Mouse (Mus musculus) left cerebral cortex, postnatal 25 days (tissue): ENCODE measurements at regions not wholly inside any gene's neighbourhood (a gene's known extent, or its start where the extent isn't known, plus 50 kb on each side); places are given as distances from the start of the nearest gene placed in this dataset.

Experiments
- DNase-seq, 2 experiments: peaks; one replicate each; pipeline ENCODE4 v3.0.0; 2022; ENCODE audit warnings: low spot score in 2 of 2, mixed read lengths in 1 of 2
- intact Hi-C: fragments of 180-260 bp; cut with DNase I; formaldehyde crosslinking; loops from one replicate; pipeline ENCODE4 v1.15.1; 2025

DNA sequence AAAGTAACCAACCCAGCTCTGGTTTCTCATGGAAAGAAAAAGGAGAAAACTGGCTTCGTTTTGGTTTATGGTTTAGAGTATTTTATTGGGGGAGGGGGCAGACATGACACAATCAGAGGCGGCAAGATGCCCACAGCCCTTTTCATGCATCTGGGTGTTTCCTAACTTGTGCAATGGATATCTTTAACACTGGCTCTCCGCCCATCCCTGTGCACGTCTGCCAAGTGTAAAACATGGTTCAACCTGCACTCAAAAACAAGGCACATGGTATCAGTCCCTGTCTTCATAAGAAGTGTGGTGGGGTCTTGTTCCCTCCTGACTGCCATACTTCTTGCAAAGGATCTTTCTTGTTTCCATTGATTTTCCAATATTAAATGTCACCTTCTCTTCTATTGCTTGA is 310.6 kb downstream of the Wdr11 start:
- intact Hi-C loops, result no loop called here
- DNase-seq, result no peak

DNA sequence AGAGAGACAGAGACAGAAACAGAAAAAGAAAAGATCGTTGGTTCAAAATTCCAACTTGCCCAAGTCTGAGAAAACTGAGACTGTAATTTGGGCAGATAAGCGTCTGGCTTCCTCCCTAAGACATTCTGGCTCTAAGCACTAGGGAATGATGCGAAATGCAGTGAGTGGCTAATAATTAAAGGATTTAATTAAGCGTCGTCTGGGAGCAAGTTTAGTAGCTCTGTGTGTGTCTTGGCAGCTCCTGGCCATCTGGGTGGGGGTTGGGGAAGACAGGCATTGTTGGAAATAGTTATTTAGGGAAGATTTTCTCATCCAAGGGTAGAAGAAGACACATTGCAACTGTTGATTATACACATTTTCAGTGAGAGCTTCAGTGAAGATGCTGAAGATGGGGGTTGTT is 311.5 kb downstream of the Wdr11 start:
- no peak for DNase-seq
- intact Hi-C loops, result no loop called here

DNA sequence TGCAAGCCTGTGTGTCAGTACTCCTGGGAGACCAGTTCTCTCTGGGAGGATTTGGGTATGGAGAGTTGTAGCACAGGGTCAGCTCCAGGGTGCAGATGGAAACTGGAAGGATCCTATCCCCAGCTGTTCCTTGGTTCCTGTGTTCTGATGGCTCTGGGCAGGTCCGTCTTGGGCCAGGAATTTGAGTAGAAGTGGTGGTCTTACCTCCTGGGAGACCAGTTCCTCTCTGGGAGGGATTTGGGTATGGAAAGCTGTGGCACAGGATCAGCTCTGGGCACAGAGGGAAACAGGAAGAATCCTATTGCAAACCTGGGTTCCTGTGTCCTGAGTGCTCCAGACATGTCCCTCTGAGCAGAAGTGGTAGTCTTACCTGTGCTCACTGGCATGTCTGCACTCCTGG is 314.5 kb downstream of the Wdr11 start:
- intact Hi-C loops, result no loop called here
- DNase-seq, result no peak

DNA sequence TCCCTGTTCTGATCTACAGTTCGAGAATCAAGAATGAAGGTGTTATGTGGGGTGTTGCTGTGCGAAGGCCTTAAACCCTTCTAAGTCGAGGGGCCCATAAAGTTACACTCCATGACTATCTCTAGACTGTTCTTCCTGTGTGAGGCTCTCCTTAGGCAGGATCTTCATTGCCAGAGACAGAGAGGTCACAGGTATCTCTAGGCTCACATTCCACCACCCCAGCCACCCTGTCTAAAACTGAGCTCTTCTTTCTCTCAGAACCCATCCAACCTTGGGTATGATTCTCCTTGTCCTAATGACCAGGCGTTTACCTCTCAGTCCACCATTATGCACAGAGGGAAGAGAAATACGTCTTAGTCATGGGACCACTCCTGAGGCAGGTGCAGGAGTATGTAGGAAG is 317.2 kb downstream of the Wdr11 start:
- intact Hi-C loops, result no loop called here
- no peak for DNase-seq

DNA sequence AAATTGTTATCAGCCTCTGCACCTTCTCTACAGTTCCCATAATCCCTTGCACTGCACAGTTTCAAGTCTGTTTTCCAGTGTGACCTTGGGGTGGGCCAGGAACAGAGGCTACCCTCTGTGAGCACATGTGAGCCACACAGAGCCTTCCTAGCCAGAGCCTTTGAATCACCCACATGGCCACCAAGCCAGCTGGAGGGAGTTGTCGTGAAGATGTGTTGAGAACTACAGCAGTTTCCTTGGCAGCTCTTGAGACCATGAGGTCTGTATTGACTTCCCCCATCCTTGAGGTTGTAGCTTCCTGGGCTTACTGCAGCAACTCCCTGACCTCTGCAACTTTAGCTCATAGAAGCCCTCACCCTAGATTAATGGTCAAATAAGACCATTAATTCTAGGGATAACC is 318.1 kb downstream of the Wdr11 start:
- DNase-seq, result no peak
- intact Hi-C loops, result no loop called here

DNA sequence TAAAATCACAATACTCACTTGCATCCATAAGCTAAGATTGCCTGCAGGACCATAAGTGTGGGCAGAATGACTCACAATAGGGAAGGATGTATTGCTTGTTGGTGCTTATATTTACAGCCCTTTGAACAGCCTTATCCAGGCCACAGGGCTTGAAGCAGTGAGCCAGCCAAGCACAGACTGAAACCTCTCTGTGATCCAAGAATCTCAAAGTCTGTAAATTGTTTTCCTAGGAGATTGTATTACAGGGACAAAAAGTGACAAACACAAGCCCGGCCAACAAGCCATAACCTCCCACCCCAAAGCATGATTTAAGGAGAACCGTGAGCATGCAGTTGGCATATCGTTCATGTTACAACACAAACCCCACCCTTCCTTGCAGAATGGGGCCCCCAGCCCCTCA is 319.2 kb downstream of the Wdr11 start:
- intact Hi-C loops, result no loop called here
- DNase-seq, result no peak

DNA sequence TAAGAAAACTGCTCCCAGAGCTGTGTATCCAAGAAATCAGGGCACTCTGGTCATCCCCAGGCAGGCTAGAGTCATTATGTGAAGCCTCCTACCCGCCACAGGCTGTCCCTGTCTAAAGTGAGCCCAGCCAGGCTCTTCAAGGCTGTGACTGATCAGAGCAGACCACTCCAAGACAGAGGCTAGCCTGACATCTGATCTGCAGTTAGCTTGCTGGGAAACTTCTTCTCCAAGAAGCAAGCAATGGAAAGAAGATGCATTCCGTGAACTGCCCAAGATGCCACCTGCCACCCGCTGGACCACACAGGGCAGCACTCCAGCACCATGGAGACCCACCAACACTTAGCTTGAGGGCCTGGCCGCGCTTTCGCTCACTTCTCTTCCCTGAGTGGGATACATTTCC is 323.2 kb downstream of the Wdr11 start:
- no peak for DNase-seq
- intact Hi-C loops, result no loop called here

DNA sequence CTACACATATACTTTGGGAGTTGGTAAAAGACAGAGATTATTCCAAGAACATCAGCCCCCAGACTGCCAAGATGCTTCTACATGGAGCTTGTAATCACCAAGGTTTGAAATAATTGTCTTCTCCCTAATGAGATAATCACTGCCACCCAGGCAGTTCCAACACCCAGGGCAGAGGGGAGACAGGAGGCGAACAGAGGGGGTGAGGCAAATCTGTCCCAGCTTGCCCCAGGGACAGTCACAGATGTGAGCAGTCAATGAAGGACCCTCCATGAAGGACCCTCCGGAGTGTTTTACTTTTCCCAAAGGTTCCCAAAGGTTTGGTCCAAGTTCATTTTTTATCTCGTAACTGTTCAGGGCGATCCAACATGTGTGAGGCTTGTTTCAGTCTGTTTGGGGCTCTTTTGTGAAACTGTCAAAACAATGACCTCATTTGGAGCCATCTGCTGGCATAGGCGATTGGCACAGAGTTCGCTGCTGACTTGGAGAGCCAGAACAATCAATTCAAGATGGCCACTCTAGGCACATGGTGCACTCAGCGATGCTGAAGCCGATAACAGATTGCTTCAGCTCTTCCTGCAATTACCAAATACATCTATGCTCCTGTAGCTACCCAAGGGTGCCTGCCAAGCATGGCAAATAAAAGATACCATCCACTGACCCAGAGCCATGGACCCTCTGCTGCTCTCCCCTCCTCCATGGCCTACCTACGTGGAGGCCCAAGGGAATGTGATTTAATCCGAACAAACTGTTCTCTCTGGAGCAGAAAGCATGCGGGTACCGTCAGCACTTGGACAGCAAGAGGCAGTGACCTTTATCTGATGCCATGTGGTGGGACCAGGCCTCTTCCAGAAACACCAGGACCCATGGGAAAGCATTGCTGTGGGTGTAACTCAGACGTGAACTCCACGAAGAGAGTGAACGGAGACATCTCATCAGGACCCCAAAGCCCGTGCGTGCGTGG is 326.9 kb downstream of the Wdr11 start:
- intact Hi-C loops, result no loop called here
- DNase-seq, result no peak

DNA sequence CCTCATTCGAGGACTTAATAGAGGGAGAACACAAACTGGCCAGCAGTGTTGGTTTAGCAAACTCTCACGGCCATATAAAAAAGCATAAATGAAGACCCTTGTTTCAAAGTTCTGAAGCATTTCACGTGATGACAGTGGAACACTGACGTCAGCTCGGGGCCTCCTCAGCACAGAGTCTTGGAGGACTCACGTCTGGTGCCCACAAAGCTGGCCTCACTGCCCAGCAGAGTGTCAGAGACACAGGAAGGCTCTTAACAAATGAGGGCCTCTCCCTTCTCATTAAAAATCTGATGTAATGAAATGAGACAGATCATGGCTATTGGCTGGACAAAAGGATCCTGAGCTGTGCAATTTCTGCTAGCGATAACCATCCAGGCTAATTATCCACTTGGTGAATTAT is 330.6 kb downstream of the Wdr11 start:
- DNase-seq, result no peak
- intact Hi-C loops, result no loop called here

DNA sequence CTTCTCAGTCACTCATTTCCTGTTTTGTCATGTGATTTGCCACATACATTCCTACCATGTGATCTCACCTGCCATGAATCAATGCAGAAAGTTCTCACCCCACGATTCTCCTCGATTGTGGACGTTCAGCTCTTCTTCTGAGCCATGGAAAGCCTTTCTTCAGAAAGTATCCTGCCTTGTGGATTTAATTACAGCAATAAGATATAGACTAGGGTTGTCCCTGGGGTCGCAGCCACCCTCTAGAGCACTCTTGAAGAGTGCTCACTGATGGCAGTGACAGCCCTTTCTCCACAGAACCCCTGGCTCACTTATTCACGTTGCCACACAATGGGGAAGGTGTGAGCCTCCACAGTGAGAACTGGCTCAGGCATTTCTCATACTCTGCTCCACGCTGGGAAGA is 345.1 kb downstream of the Wdr11 start:
- DNase-seq, result no peak
- intact Hi-C loops, result no loop called here

DNA sequence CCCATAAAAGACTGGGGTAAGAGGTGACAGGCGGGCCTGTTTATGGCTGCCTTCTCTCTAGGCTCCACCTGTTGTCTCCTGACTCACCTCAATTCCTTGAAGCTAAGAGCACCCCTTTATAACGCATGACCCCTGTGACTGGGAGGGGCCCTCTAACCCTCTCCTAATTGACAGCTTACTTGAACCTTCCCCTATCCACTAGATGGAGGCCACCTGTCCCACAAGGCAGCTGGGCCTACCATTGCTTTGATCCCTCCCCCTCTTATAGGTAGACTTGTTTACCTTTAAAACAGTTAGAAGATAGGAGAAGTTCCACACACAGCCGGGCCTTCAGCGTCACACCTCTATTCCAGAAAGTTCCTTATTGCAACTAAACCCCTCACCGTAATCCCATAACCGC is 346.1 kb downstream of the Wdr11 start:
- intact Hi-C loops, result no loop called here
- no peak for DNase-seq

DNA sequence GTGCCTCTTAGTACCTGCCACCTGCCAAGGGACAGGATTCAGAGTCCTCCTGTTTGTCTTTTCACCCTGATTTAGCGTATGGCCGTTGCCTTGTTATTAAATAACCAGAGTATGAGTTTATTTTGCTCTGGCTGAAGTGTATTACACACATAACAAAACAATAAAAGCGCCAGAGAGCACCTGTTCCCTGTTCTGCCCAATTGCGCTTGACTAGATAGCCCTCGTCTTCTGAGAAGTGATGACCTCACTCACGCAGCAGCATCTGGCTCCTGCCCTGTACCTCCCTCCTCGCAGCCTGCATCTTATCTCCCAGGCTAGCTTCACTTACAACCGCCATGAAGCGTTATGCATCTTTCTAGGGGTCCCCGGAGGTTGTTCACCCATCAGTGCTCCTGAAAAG is 346.5 kb downstream of the Wdr11 start:
- DNase-seq, result no peak
- intact Hi-C loops, result no loop called here

DNA sequence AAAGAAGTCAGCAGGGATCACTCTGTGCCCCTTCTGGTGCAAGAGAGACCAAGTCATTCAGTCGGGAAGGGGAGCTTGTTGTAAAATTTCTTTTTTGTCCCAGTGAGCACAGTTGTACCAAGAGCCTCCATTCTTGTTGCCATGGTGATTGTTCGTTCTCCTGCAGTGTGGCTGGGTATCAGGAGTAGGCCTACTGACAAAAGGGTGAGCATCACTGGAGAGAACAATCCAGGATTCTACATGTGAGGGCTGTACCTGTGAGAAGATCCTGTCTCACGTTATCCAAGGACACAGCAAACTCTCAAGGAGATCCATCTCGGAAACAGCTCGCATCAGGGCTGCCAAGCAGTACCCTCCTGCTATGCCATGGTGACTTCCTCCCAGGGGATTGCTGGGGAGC is 347.6 kb downstream of the Wdr11 start:
- intact Hi-C loops, result no loop called here
- DNase-seq, result no peak

DNA sequence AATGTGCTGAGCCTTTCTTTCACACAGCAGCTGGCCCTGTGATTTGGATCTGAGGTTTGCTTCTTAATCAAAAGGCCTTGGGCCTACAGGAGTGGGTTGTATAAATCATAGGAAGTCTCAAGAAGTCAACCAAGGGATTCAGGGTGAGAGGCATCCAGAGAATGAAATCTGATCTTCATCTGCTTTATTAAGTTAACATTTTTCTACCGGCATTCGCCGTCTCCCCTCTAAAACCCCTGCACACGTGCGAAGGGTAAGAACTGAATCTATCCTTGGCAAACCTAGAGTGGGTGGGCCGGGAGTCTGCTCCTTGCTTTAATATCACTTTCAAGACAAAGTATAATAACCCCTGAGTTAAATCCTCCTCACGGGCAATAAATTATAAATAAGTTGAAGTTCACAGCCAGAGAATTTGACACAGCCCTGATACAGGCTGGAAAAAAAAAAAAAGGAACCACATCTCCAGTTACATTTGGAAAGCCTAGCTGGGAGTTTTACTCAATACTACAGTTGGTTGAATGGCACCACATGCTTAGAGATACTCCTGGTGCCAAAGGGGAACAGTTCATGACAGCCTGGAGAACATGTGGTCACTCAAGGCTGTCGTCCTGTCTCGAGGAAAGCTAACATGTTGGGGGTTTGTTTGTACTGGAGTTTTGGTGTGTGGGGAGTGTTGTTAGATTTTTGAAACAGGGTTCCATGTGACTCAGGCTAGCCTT is 349.8 kb downstream of the Wdr11 start:
- intact Hi-C loops, result no loop called here
- no peak for DNase-seq

DNA sequence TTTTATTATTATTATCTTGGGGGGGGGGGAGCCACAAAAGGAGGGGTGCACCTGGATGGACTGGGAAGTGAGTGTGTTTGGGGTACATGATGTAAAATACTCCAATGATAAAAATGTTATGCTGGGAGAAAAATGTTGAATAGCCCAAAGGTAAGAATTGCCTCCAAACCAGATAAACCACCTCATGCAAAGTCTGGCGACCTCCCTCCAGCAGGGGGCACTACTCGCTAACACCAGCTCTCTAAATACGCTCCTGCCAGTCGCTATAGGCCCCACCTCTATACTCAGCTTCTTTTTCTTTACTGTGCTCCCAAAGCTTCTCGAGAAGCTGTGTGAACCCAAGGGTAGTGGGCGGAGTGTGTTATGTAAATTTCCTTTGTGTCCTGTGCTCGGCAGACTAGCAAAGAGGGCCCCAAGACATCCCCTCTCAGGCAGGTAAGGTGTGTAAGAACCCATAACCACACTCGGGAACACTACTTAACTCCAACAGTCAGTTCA is 357.0 kb downstream of the Wdr11 start:
- intact Hi-C loops, result no loop called here
- DNase-seq, result no peak

DNA sequence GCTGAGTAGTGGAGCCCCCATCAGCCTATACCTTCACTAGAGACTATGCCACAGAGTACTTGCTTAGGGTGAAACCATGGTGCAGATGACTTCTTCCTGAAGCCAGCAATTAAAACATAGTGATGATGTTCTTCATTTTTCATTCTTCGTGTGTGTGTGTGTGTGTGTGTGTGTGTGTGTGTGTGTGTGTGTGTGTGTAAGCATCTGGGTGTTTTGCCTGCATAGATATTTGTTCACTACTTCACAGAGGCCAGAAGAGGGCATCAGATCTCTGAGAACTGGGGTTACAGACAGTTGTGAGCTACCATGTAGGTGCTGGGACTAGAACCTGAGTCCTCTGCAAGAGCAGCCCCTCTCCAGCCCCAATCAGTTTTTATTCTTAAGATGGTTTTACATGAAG is 358.8 kb downstream of the Wdr11 start:
- DNase-seq, result no peak
- intact Hi-C loops, result no loop called here

DNA sequence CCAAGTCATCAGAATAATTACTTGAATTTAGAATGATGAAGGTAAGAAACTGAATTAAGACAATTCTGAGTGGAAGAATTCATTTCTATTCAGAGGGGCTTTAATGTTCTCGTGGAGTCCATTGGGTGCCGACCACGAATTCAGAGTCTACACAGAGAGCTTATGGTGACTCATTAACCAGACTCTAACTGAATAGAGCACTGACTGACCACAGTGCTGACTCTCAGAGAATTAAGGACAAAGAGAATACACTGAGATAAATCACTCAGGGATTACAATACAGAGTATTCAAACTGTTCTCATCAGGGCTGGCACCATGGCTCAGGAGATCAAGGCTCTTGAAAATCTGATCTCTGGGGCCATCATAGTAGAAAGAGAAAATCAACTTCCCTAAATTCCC is 366.7 kb downstream of the Wdr11 start:
- DNase-seq, result no peak
- intact Hi-C loops, result no loop called here

DNA sequence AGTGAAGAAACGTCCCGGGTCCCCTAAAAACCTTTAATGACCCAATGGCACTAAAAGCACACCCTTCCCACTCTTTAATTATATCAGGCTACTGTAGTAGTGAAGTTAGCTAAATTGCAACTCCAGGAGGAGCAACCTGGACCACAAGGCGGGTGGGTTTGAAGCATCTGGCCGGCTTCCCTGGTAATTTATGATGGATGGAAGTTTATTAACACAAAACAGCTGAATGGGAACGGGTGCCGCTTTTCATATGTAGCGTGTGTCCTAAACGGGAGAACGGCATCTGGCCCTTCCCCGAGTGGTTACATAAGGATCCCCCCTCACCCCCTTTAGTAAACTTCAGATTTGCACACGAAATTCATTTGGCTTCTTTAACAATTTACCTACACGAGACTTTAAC is 370.9 kb downstream of the Wdr11 start:
- DNase-seq, result no peak
- intact Hi-C loops, result no loop called here

DNA sequence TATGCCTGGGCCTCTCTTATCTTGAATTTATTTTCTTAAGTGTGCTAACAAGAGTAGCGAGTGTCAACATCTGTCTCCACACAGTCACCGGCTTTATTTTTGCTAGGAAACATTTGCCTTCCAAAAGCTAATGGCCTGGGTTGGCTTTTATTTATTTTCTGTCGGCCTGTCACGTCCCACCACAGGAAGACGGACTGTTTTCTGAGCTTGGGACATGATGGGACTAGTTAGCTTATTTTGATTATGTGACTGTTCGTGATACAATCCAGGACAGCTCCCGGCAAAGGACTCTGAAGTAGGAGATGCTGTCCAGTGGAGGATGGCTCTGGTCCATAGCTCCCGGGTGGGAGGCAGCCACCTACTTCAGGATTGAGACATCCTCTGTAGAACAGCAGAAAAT is 372.5 kb downstream of the Wdr11 start:
- intact Hi-C loops, result no loop called here
- no peak for DNase-seq

DNA sequence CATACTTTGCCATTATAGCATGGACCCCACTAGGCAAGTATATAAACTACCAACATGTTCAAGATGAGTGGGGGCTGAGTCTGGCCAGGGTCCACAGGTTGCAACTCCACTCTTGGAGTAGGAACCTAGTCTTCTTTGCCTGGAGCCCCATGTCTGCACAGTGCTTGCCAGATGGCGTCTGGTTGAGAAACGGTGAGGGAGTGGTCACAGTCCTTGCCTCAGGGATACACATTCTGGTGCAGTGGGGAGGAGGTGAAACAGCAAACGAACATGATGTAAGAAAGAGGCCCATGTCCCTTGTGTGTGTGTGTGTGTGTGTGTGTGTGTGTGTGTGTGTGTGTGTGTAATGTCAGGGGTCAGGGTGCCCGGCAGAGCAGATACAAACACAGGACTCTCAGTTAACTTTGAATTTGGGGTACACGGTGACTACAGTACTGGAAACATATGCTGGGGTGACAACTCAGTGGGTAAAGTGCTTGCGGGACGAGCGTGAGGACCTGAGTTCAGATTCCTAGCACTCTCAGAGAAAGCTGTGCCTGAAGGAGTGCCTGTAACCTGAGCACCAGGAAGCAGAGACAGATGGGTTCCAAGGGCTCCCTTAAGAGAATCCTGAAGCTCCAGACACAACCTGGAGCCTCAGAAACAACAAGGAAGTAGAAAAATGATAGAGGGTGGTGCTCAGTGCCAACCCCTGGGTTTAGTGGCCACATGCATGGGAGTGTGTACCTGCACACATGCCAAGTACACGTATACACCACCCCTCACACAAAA is 373.8 kb downstream of the Wdr11 start:
- intact Hi-C loops, result no loop called here
- DNase-seq, result no peak
